In the genomic region with DNA sequence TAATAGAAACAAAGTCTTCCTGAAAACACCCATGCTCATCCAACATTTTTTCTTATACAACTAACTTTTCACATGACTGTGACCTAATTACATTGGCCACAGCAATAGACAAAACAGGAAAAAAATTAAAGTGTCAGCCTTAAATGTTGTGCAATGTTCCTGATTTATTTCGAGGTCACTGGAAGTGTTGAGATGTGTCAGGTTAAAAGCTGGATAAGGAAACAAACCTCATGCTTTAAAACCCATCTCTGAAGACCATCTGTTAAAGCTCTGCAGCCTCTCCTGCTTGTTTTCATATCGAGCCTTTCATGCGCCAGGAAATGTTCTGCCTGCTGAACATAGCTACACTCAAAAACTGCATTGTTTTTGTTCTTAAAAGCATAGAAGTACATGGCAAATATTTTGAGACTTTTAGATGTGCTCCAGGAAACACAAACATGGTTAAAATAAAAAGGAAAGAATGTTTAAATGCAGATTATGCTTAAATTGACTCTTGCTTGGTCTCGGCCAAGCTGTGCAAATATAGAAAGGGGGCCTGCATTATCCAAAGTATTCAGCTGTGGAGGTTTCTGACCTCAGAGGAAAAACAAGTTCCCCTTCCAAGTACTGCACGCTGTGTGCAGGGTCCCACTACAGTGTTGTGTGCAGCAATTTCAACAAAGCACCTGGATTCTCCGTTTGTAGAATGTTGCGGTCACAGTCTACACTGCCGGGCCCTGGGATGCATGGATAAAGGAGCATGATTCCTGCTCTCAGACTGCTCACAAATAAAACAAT, we compare ENCODE assay signal across 9 mouse cellular contexts.
DNase-seq lines count a peak whose midpoint lies in the region; ATAC-seq lines count a peak whose summit lies in the region.
"Had no signal": no experiment of that assay in that cellular context is flagged by ENCODE, and none has a peak within 500 bp of the region (broad histone marks: within the 10 kb centered on the region; RNA-seq: fewer than 3 reads in every experiment).

No protein-coding gene starts in this region.

- H3K36me3 ChIP-seq in embryonic facial prominence, embryonic 10.5 days (replicated peaks): no peaks in the 10 kb centered on the region
- no peaks in the 10 kb centered on the region for H3K36me3 ChIP-seq in macrophage (ENCODE audit: inconsistent target)

- H3K4me1 ChIP-seq in embryonic facial prominence, embryonic 10.5 days: no peaks in the 10 kb centered on the region

- intact Hi-C loops in left cerebral cortex, postnatal 36 days (cut with DNase I): no loop called here

- 78% methylated on average over 8 of the region's 8 CpGs for WGBS in embryonic facial prominence, embryonic 10.5 days
- 38% methylated on average over 8 of the region's 8 CpGs for WGBS in macrophage (ENCODE audit: missing documents)

- peak; percentile 14 to 24 for DNase-seq in layer of hippocampus, adult 8-10 months (ENCODE audit: low spot score in 2 of 2)
- no peak for DNase-seq in layer of hippocampus, adult 9-10 months (ENCODE audit: low spot score)
- DNase-seq in embryonic facial prominence, embryonic 10.5 days (ENCODE audit: low spot score): no peak
- DNase-seq in left cerebral cortex, postnatal 36 days (ENCODE audit: low spot score in 2 of 2): no peak
- DNase-seq in urinary bladder, postnatal 10 days (ENCODE audit: low spot score): no peak
- DNase-seq: gastrocnemius, postnatal 36 days had no signal

- ATAC-seq in hematopoietic stem cell, adult 5-6 weeks (replicated peaks in 1 of 2; ENCODE audit: insufficient read depth in 1 of 2, low FRiP score in 2 of 2, low TSS enrichment in 1 of 2, low read depth in 1 of 2, poor library complexity in 2 of 2, severe bottlenecking in 2 of 2): peak; percentile 80 to 84

- H3K27ac ChIP-seq in embryonic facial prominence, embryonic 10.5 days (replicated peaks): 0 out of 2 replicates have a peak overlapping the region, but pooled peaks have one; percentile 30
- peak overlapping the region; percentile 87 for H3K27ac ChIP-seq in macrophage

- no peak overlapping the region for H3K4me3 ChIP-seq in embryonic facial prominence, embryonic 10.5 days
- H3K4me3 ChIP-seq in macrophage (ENCODE audit: inconsistent target): no peak overlapping the region
- H3K4me3 ChIP-seq: myocyte had no signal

- H3K9me3 ChIP-seq in embryonic facial prominence, embryonic 10.5 days: no peaks in the 10 kb centered on the region

- no peaks in the 10 kb centered on the region for H3K79me2 ChIP-seq in macrophage (ENCODE audit: inconsistent target)

- H3K27me3 ChIP-seq in embryonic facial prominence, embryonic 10.5 days (replicated peaks; ENCODE audit: low read depth, poor library complexity, severe bottlenecking): no peaks in the 10 kb centered on the region

Comparison
In these comparisons a context has a peak if more than half of its experiments do, and no peak if none do; other contexts are left out.
1. DNase-seq: peak in layer of hippocampus, adult 8-10 months (2 of 2); none in layer of hippocampus, adult 9-10 months (single experiment), embryonic facial prominence, embryonic 10.5 days (single experiment), left cerebral cortex, postnatal 36 days (0 of 2) and urinary bladder, postnatal 10 days (single experiment).